Mouse (Mus musculus): ENCODE measurements at regions not wholly inside any gene's neighbourhood (a gene's known extent, or its start where the extent isn't known, plus 50 kb on each side); places are given as distances from the start of the nearest gene placed in this dataset.
"Not testable (repeated sequence)": the region's sequence is repeated elsewhere in the genome, so short reads cannot be mapped to it uniquely, and the experiment has no call there.

GRCm38 (mm10) chr2:133783588-133784342 is 231.8 kb downstream of the Bmp2 start:
- Histone ChIP-seq H3K4me2 (ENCODE audit: low read depth, low read length) (no peak overlapping the region), H3K27ac (no peak overlapping the region), H3K4me3 (ENCODE audit: low read length) (no peak overlapping the region), H3K36me3 (ENCODE audit: insufficient read depth, low read length) (no peaks in the 10 kb centered on the region), H3K4me1 (ENCODE audit: insufficient read depth, low read length) (no peaks in the 10 kb centered on the region), H3K9me3 (ENCODE audit: low read length) (no peaks in the 10 kb centered on the region), H3K27me3 (ENCODE audit: insufficient read depth, low read length) (no peaks in the 10 kb centered on the region), H3K9ac (replicated peaks; ENCODE audit: low read length) (no peak overlapping the region)
- DNase-seq (ENCODE audit: low spot score) (no peak), ATAC-seq (no peak)
- 78% methylated on average over 7 of the region's 7 CpGs for WGBS
- TF ChIP-seq CTCF (IDR thresholded peaks at IDR 0.05; ENCODE audit: low read depth): no peak

DNA sequence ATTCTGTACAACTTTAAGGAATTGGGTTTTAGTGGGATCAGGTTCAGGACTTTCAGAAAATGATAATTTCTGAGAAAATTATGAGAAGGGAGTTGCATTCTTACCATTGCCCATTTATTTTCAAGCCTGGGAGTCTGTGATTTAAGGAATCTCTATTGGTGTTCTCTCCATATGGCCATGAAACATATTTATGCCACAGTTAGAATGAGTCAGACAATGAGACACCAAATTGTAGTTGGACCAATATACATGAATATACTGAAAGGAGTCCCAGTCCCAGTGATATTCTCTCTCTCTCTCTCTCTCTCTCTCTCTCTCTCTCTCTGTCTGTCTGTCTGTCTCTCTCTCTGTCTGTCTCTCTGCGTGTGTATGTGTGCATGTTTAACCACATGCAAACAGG is 239.1 kb downstream of the Bmp2 start:
- Histone ChIP-seq H3K9ac (replicated peaks; ENCODE audit: low read length) (no peak overlapping the region), H3K4me2 (ENCODE audit: low read depth, low read length) (no peak overlapping the region), H3K27me3 (ENCODE audit: insufficient read depth, low read length) (no peaks in the 10 kb centered on the region), H3K9me3 (ENCODE audit: low read length) (no peaks in the 10 kb centered on the region), H3K4me3 (ENCODE audit: low read length) (no peak overlapping the region), H3K27ac (no peak overlapping the region), H3K36me3 (ENCODE audit: insufficient read depth, low read length) (no peaks in the 10 kb centered on the region), H3K4me1 (ENCODE audit: insufficient read depth, low read length) (no peaks in the 10 kb centered on the region)
- no peak for ATAC-seq
- TF ChIP-seq CTCF (IDR thresholded peaks at IDR 0.05; ENCODE audit: low read depth): no peak
- WGBS: 94% methylated on average over 1 of the region's 1 CpGs
- DNase-seq (ENCODE audit: low spot score): no peak

GRCm38 (mm10) chr2:133793293-133793692 is 241.3 kb downstream of the Bmp2 start:
- ATAC-seq: no peak
- Histone ChIP-seq H3K4me2 (ENCODE audit: low read depth, low read length) (no peak overlapping the region), H3K27me3 (ENCODE audit: insufficient read depth, low read length) (no peaks in the 10 kb centered on the region), H3K36me3 (ENCODE audit: insufficient read depth, low read length) (no peaks in the 10 kb centered on the region), H3K4me1 (ENCODE audit: insufficient read depth, low read length) (no peaks in the 10 kb centered on the region), H3K27ac (no peak overlapping the region), H3K4me3 (ENCODE audit: low read length) (no peak overlapping the region), H3K9me3 (ENCODE audit: low read length) (no peaks in the 10 kb centered on the region), H3K9ac (replicated peaks; ENCODE audit: low read length) (no peak overlapping the region)
- 43% methylated on average over 2 of the region's 2 CpGs for WGBS
- TF ChIP-seq CTCF (IDR thresholded peaks at IDR 0.05; ENCODE audit: low read depth): peak; percentile 60
- peak; percentile 34 for DNase-seq (ENCODE audit: low spot score)

- H3K4me3 ChIP-seq (ENCODE audit: low read length): no peak overlapping the region
- H3K27me3 ChIP-seq (ENCODE audit: insufficient read depth, low read length): no peaks in the 10 kb centered on the region
- H3K4me1 ChIP-seq (ENCODE audit: insufficient read depth, low read length): no peaks in the 10 kb centered on the region
- DNase-seq (ENCODE audit: low spot score): peak; percentile 7
- no peak for TF ChIP-seq CTCF (IDR thresholded peaks at IDR 0.05; ENCODE audit: low read depth)
- H3K36me3 ChIP-seq (ENCODE audit: insufficient read depth, low read length): no peaks in the 10 kb centered on the region
- no peaks in the 10 kb centered on the region for H3K9me3 ChIP-seq (ENCODE audit: low read length)
- ATAC-seq: no peak
- no peak overlapping the region for H3K4me2 ChIP-seq (ENCODE audit: low read depth, low read length)
- 35% methylated on average over 3 of the region's 3 CpGs for whole genome bisulfite sequencing
- no peak overlapping the region for H3K27ac ChIP-seq
- no peak overlapping the region for H3K9ac ChIP-seq (replicated peaks; ENCODE audit: low read length)
Measured at GRCm38 (mm10) chr2:133802666-133803065, 250.7 kb downstream of the Bmp2 start.

GRCm38 (mm10) chr2:133821418-133821817 is 269.5 kb downstream of the Bmp2 start:
- no peaks in the 10 kb centered on the region for H3K27me3 ChIP-seq (ENCODE audit: insufficient read depth, low read length)
- 90% methylated on average over 4 of the region's 4 CpGs for whole genome bisulfite sequencing
- no peak for ATAC-seq

GRCm38 (mm10) chr2:133829406-133829805 is 277.4 kb downstream of the Bmp2 start:
- no peaks in the 10 kb centered on the region for H3K4me1 ChIP-seq (ENCODE audit: insufficient read depth, low read length)
- no peak for ATAC-seq
- 88% methylated on average over 1 of the region's 1 CpGs for WGBS

More at GRCm38 (mm10) chr2:133821418-133821817, 269.5 kb downstream of the Bmp2 start:
- Histone ChIP-seq H3K9ac (replicated peaks; ENCODE audit: low read length) (no peak overlapping the region), H3K4me1 (ENCODE audit: insufficient read depth, low read length) (no peaks in the 10 kb centered on the region), H3K4me2 (ENCODE audit: low read depth, low read length) (no peak overlapping the region), H3K4me3 (ENCODE audit: low read length) (no peak overlapping the region), H3K27ac (no peak overlapping the region), H3K36me3 (ENCODE audit: insufficient read depth, low read length) (no peaks in the 10 kb centered on the region), H3K9me3 (ENCODE audit: low read length) (no peaks in the 10 kb centered on the region)
- no peak for TF ChIP-seq CTCF (IDR thresholded peaks at IDR 0.05; ENCODE audit: low read depth)
- DNase-seq (ENCODE audit: low spot score): no peak

DNA sequence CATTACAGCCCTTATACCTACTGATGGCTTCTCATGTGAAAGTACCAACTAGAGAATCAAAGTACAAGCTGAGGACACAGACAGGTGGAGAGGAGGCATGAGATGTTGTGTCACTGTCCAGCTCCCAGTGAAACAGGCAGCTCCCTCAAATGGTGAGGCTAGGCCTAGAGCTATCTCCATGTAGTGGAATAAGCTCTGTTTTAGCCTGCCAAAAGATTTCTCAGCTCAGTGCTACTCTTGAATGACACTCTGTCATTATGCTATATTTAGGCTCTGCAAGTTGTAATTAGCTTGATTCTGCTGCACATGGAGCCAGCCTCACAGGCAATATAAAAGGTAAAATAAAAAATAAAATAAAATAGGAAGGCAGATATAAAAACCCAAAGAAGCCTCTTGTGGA is 298.5 kb downstream of the Bmp2 start:
- Histone ChIP-seq H3K27ac (no peak overlapping the region), H3K9ac (replicated peaks; ENCODE audit: low read length) (no peak overlapping the region), H3K4me3 (ENCODE audit: low read length) (no peak overlapping the region), H3K36me3 (ENCODE audit: insufficient read depth, low read length) (no peaks in the 10 kb centered on the region), H3K27me3 (ENCODE audit: insufficient read depth, low read length) (no peaks in the 10 kb centered on the region), H3K4me1 (ENCODE audit: insufficient read depth, low read length) (no peaks in the 10 kb centered on the region), H3K4me2 (ENCODE audit: low read depth, low read length) (no peak overlapping the region), H3K9me3 (ENCODE audit: low read length) (no peaks in the 10 kb centered on the region)
- ATAC-seq (no peak), DNase-seq (ENCODE audit: low spot score) (no peak)
- TF ChIP-seq CTCF (IDR thresholded peaks at IDR 0.05; ENCODE audit: low read depth): no peak

More at GRCm38 (mm10) chr2:133829406-133829805, 277.4 kb downstream of the Bmp2 start:
- H3K27me3 ChIP-seq (ENCODE audit: insufficient read depth, low read length): no peaks in the 10 kb centered on the region
- H3K27ac ChIP-seq: no peak overlapping the region
- H3K36me3 ChIP-seq (ENCODE audit: insufficient read depth, low read length): no peaks in the 10 kb centered on the region
- no peak for TF ChIP-seq CTCF (IDR thresholded peaks at IDR 0.05; ENCODE audit: low read depth)
- no peak overlapping the region for H3K4me3 ChIP-seq (ENCODE audit: low read length)
- no peak overlapping the region for H3K9ac ChIP-seq (replicated peaks; ENCODE audit: low read length)
- no peak overlapping the region for H3K4me2 ChIP-seq (ENCODE audit: low read depth, low read length)
- no peak for DNase-seq (ENCODE audit: low spot score)
- no peaks in the 10 kb centered on the region for H3K9me3 ChIP-seq (ENCODE audit: low read length)

DNA sequence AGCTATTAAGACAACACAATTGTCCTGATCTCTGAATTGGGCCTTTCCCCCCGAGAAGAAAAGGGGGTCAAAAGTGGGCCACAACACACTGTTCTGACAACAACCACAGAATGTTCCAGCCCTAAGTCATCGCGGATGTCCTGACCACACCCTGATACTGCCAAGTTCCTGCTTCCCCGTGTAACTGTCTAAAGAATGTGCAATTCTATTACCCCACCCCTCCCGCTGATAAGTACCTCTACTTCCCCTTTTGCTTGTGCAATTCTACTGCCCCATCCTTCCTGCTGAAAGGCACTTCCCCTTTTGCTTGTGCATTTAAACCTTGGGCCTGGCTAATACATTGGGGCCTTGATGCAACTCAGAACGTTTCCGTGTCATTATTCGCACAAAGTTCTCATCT is 323.0 kb downstream of the Bmp2 start:
- DNase-seq (ENCODE audit: low spot score); H3K27ac ChIP-seq; H3K4me1 ChIP-seq (ENCODE audit: insufficient read depth, low read length); H3K4me2 ChIP-seq (ENCODE audit: low read depth, low read length); H3K9me3 ChIP-seq (ENCODE audit: low read length); H3K4me3 ChIP-seq (ENCODE audit: low read length); H3K27me3 ChIP-seq (ENCODE audit: insufficient read depth, low read length); H3K36me3 ChIP-seq (ENCODE audit: insufficient read depth, low read length); ATAC-seq; H3K9ac ChIP-seq (replicated peaks; ENCODE audit: low read length): not testable (repeated sequence)
- WGBS: 89% methylated on average over 8 of the region's 8 CpGs

All from hindbrain, postnatal 0 days (tissue).